Mouse (Mus musculus) heart, postnatal 25 days (tissue): Measurements from ENCODE around the gene AI597479. TPM values are rescaled to one million over a fixed set of nuclear protein-coding genes. Genes with fewer than 3 reads are reported as not detected.
"Not testable (repeated sequence)": the region's sequence is repeated elsewhere in the genome, so short reads cannot be mapped to it uniquely, and the experiment has no call there.

Source experiments
- DNase-seq: peaks from one replicate; pipeline ENCODE4 v3.0.0; 2022; ENCODE audit warnings: low spot score
- intact Hi-C: fragments of 180-260 bp; cut with DNase I; formaldehyde crosslinking; loops from one replicate; pipeline ENCODE4 v1.15.1; 2025
- total RNA-seq, 2 experiments: library from RNA; stranded (reverse); gene quantifications; 2 replicates each; pipeline ENCODE4 v1.2.3; 2021

AI597479 gene
- total RNA-seq, 2 experiments from 2014 or later, result 18.6 to 19.5 TPM

DNA sequence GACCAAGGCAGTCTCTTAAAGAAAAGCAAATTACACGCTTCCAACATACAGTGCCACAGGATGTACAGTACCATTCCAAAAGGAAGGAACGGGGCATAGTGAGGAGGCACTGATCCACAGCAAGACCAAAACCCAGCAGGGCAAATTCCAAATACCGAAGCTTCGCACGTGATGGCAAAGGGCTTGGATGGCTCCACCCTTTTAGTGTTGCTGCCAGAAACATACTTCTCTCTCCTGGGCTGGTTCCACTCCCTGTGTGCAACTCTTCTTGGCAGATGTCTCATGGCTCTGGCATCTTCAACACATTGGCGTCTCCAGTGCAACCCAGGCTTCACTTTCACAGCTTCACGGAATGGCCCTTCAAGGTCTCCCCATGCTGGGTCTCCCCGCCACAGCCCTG lies 18.9 kb downstream of the AI597479 start:
- no peak for DNase-seq
- intact Hi-C loops, result no loop called here

DNA sequence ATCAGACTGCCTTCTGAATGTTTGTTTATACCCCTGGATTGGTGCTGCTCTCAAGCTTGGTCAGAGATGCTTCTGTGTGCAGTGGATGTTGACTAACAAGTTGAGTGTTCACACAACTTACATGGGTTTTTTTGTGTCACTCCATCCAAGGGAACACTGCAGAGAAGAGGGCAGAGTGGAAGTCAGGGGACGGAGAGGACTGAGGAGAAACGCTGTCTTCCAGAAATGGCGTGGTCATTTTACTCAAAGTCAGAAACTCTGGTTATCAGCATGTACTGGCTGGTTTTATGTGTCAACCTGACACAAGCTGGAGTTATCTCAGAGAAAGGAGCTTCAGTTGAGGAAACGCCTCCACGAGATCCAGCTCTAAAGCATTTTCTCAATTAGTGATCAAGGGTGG lies 22.4 kb downstream of the AI597479 start:
- DNase-seq, result no peak

GRCm38 (mm10) chr1:43122616-43123015 lies 24.1 kb downstream of the AI597479 start:
- DNase-seq, result no peak
- intact Hi-C loops, result no loop called here

More for the DNA sequence above, 22.4 kb downstream of the AI597479 start:
- intact Hi-C loops, result no loop called here

GRCm38 (mm10) chr1:43124726-43125125 lies 26.2 kb downstream of the AI597479 start:
- DNase-seq, result no peak
- intact Hi-C loops, result no loop called here

GRCm38 (mm10) chr1:43127196-43127595 lies 28.7 kb downstream of the AI597479 start:
- intact Hi-C loops, result no loop called here
- no peak for DNase-seq

DNA sequence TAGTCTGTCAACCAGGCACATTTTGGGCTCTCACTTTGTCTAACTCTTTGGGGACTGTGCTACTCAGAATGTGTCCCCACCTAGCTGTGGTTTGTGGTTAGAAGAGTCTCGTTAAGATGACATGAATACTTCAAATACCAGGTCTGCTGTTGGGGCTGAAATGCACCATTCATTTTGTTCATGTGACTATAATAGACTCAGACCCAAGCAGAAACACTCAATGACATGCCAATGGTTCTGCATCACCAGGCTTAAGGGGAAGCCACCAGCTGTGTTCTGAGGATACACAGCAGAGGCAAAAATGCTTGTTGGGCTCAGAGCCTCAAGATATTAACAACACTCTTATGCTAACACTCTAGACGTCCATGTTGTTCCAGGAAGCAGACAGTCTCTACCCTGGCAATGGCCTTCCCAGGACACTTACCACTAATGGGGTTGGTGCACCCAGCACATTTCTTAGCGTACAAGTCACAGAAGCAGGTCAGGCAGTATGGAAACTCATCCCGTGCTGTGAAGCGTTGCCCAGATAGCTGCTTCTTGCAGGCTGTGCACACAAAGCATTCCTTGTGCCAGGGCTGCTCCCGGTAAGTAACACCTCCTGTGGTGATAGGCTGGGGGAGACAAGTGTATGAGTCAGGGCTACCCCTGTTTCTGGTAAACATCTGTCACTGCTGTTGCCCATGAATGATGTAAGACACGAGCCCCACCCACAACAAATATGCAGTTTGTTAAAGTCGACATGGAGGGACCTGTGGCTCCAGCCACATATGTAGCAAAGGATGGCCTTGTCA lies 29.5 kb downstream of the AI597479 start:
- no peak for DNase-seq
- intact Hi-C loops, result no loop called here

GRCm38 (mm10) chr1:43130219-43130981 lies 31.9 kb downstream of the AI597479 start:
- intact Hi-C loops, result no loop called here

DNA sequence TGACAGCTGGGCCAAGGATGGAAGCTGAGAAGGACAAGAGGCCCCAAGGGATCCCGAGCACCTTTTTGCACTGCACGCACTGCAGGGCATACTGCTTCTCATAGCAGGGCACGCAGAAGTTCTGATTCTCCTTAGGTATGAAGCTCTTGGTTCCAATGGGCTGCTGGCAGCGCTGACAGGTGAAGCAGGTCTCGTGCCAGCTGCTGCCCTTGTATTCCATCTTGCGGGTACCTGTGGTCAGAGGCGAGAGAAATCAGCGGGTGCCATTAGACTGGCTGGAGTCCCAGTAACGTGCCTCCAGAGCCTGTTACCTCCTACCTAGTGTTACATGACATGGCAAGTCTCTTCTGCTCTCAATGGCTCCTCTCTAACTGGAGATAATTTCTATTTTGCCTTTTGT lies 33.1 kb downstream of the AI597479 start:
- intact Hi-C loops, result no loop called here

More at GRCm38 (mm10) chr1:43130219-43130981, 31.9 kb downstream of the AI597479 start:
- DNase-seq, result no peak

GRCm38 (mm10) chr1:43136488-43137029 lies 38.0 kb downstream of the AI597479 start:
- intact Hi-C loops, DNase-seq: not testable (repeated sequence)

More for the DNA sequence above, 33.1 kb downstream of the AI597479 start:
- DNase-seq, result no peak

GRCm38 (mm10) chr1:43137334-43137733 lies 38.8 kb downstream of the AI597479 start:
- no peak for DNase-seq
- intact Hi-C loops, result no loop called here

DNA sequence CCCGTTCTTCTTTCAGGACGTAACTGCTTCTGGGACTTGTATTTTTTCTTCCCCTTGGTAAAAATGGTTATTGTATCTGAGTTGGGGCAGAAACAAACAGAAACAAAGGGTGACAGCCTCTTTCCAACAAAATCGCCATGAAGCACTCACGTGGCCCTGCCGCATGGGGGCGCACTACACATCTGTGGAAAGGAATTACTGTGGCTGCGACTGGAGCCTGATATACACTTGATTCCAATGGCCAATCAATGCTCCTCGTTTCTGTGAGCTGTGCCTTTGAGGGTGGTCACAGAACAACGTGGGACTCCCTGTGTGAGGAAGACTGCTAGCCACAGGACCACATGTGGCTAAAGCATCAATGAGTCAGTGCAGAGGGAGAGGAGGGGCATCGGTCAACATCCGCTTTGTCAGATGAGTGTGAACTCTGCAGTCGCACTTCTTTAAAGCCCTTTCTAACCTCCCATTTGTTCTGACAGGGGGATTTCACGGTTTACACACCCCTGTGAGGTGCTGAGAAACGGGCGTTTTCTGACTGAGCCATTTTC lies 39.8 kb downstream of the AI597479 start:
- intact Hi-C loops, result no loop called here
- no peak for DNase-seq

DNA sequence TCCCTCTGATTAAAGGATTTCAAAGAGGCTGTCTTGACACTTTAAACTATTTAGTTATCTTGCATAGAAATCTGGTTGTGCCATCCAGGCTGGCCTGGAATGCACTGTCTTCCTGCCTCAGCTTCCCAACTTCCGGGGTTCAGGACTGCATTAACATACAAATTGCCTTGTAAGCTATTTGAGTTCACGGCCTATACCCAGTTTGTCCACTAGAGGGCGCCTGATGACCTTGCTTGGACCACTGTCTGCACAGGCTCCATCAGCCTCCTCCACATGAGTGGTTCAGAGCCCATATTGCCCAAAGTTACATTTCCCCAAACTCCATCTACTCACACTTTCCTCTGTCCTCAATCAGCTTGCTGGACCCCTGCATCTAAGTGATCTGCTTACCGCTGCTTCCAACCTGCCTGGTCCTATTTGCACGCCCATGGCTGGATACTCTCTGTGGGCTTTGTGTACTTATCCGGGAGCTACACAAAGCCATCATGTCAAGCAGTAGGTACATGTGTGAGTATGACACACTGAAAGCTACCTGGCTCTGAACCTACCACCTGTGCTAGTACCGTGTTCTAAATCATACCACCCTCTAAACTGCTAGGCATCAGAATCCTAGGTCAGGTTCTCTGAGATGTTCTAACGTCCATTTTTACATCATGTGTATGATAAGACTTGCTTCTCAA lies 41.2 kb downstream of the AI597479 start:
- intact Hi-C loops, result loop anchor here (1.0 kb wide), 1 partner anchor 125 kb away; no protein-coding TSS in a partner anchor
- DNase-seq, result peak; percentile 51

GRCm38 (mm10) chr1:43141555-43141961 lies 43.0 kb downstream of the AI597479 start:
- no peak for DNase-seq
- intact Hi-C loops, result no loop called here

DNA sequence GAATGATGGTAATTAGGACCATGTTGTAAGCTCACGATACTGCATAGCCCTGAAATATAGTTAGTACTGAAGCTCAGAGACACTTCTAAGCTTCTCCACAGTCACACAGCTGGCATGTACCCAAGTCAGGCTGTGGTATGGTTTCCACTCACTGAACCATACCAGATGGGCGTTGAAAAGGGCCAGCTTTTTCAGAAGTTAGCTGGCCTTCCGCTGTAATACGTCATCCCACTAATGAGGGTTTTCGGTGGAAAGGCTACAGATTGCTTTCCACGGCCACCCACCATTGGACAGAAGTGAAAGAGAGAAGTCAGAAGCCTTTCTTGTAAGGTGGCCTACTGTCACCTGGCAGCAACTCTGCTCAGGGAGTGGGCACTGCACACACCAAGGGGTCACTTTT lies 44.3 kb downstream of the AI597479 start:
- intact Hi-C loops, result no loop called here
- DNase-seq, result no peak

GRCm38 (mm10) chr1:43143284-43143683 lies 44.8 kb downstream of the AI597479 start:
- DNase-seq, result no peak
- intact Hi-C loops, result no loop called here

DNA sequence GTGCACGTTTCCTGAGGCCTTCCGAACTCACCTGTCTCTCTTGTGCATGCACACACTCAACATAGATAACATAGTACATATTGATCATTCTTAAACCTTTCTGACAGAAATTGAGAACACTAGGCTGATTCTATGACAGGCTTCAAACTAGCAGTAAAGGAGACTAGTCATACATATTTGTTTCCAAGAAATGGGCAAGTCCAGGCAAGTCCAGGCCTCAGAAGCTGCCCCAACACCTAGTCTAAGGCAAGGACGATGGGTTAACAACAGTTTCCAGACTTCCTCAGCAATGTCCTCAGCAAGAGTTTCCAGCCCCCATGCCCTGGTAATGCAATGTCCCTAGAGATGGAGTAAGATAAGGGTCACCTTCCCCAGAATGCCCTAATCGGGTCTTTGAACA lies 45.3 kb downstream of the AI597479 start:
- DNase-seq, result no peak
- intact Hi-C loops, result no loop called here

GRCm38 (mm10) chr1:43144338-43144906 lies 45.9 kb downstream of the AI597479 start:
- intact Hi-C loops, result no loop called here
- no peak for DNase-seq

DNA sequence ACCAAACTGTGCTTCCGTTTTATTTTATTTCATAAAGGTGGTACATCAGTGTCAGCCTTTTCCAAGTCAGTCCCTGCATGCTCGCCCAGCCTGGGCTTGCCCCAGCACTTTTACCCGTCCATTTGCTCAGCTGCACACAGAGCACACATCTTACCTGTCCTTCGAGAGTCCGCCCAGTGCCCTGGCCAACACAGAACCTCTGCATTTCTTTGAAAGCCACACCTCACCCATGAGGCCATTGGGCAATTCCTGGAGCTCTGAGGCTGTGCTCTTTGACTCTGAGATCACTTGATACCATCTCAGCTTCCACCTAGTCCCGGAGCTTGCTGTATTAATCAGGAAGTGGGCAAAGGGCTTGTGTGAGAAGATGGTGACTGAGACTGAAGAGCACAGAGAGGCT lies 46.9 kb downstream of the AI597479 start:
- intact Hi-C loops, result no loop called here
- DNase-seq, result no peak

- DNase-seq, result no peak
- intact Hi-C loops, result no loop called here
Observed at GRCm38 (mm10) chr1:43147474-43147873, 49.0 kb downstream of the AI597479 start.

DNA sequence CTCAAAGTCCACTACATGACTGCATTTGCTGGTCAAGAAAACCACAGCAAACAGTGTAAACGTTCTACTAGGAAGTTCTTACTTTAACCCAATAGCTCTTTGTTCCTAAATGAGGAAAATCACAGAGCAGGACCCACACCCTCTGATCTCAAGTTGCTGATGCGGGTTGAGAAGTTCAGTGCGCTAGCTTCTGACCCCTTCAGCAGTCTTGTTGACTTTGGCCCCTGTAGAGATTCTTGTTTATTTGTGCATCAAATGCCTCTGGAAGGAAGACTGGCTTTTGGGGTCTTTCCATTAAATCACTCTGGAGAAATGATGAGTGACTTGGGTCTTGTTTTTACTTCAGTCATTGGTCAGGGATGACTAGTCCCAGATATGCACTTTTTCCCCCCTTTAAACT lies 51.7 kb downstream of the AI597479 start:
- intact Hi-C loops, result no loop called here
- DNase-seq, result no peak
